Mouse (Mus musculus) heart, adult 2 months (tissue): Measurements from ENCODE around the gene Usp33. TPM values are rescaled to one million over a fixed set of nuclear protein-coding genes. Genes with fewer than 3 reads are reported as not detected.
A peak's percentile ranks its signal among the peaks of the same experiment; 100 is the strongest.

ENCODE experiments used
- DNase-seq, 2 experiments: peaks; one replicate each; pipeline ENCODE4 v3.0.0; 2021
- H3K27ac ChIP-seq: fragments of 200-600 bp; 2 replicates; pipeline ENCODE4 v1.8.1; 2022
- H3K27me3 ChIP-seq: fragments of 200-500 bp; 2 replicates; pipeline ENCODE4 v1.6.1; 2012; ENCODE audit warnings: mild to moderate bottlenecking, low read length, inconsistent platforms, mixed read lengths; ENCODE audit not compliant: control insufficient read depth, insufficient read depth
- H3K36me3 ChIP-seq: fragments of 200-500 bp; 2 replicates; pipeline ENCODE4 v1.6.1; 2012; ENCODE audit warnings: low read length, inconsistent platforms; ENCODE audit not compliant: control insufficient read depth, insufficient read depth
- H3K4me1 ChIP-seq: fragments of 200-500 bp; 2 replicates; pipeline ENCODE4 v1.6.1; 2011; ENCODE audit warnings: low read length; ENCODE audit not compliant: control insufficient read depth, insufficient read depth
- H3K4me3 ChIP-seq: fragments of 200-600 bp; 2 replicates; pipeline ENCODE4 v1.8.1; 2022
- H3K79me2 ChIP-seq: fragments of 200-500 bp; replicated peaks from 2 replicates; pipeline ENCODE4 v1.6.1; 2012; ENCODE audit warnings: mild to moderate bottlenecking, inconsistent platforms, low read length, moderate library complexity, mixed read lengths; ENCODE audit not compliant: control insufficient read depth, insufficient read depth
- H3K9ac ChIP-seq: fragments of 200-500 bp; 2 replicates; pipeline ENCODE4 v1.6.1; 2012; ENCODE audit warnings: low read depth, mild to moderate bottlenecking, control low read depth, inconsistent platforms, low read length, mixed read lengths
- CTCF ChIP-seq: fragments of 200-600 bp; IDR thresholded peaks from 2 replicates; pipeline ENCODE4 v1.8.1; 2022; ENCODE audit warnings: antibody characterized with exemption, mild to moderate bottlenecking, moderate library complexity
- EP300 ChIP-seq: fragments of 200-500 bp; IDR thresholded peaks from 2 replicates; pipeline ENCODE4 v1.6.1; 2011; ENCODE audit warnings: low read depth, low read length, control low read depth; ENCODE audit not compliant: insufficient read depth
- POLR2A ChIP-seq: fragments of 200-500 bp; IDR thresholded peaks from 2 replicates; pipeline ENCODE4 v1.6.1; 2011; ENCODE audit warnings: mild to moderate bottlenecking, low read depth, low read length, control low read depth; ENCODE audit not compliant: insufficient read depth
- WGBS: fragments of 180-500 bp; shearing (Covaris S2); methylation state at CpG from one replicate; pipeline ENCODE4 v1.1.7; 2018; 5-methylcytosine and 5-hydroxymethylcytosine counted together
- intact Hi-C: fragments of 180-260 bp; cut with DNase I; formaldehyde crosslinking; loops from one replicate; pipeline ENCODE4 v1.15.1; 2025
- polyA plus RNA-seq: library from polyadenylated mRNA; depleted of rRNA; stranded (reverse); fragments of >200 nt; gene quantifications from 2 replicates; pipeline ENCODE4 v1.2.3, GENCODE M21; 2012
- total RNA-seq, 2 experiments: library from RNA; stranded (reverse); gene quantifications; 2 replicates each; pipeline ENCODE4 v1.2.3; 2021

Gene Usp33
- total and polyA plus RNA-seq, 3 experiments: 9.0 to 24.3 (median 23.1) TPM

GRCm38 (mm10) chr3:152355361-152355760 is 9.1 kb downstream of the Usp33 start:
- WGBS: 44% methylated on average over 5 of the region's 5 CpGs
- no peak overlapping the region for H3K27ac ChIP-seq
- H3K79me2 ChIP-seq: peaks cover 10% of the 10 kb centered on the region
- H3K4me1 ChIP-seq: peaks cover 8% of the 10 kb centered on the region
- H3K36me3 ChIP-seq: no peaks in the 10 kb centered on the region
- peak in 1 of 2 experiments; percentile 15 for DNase-seq
- H3K4me3 ChIP-seq: no peak overlapping the region
- no peaks in the 10 kb centered on the region for H3K27me3 ChIP-seq
- intact Hi-C loops: no loop called here
- TF ChIP-seq CTCF (no peak), POLR2A (no peak), EP300 (no peak)
- no peak overlapping the region for H3K9ac ChIP-seq

DNA sequence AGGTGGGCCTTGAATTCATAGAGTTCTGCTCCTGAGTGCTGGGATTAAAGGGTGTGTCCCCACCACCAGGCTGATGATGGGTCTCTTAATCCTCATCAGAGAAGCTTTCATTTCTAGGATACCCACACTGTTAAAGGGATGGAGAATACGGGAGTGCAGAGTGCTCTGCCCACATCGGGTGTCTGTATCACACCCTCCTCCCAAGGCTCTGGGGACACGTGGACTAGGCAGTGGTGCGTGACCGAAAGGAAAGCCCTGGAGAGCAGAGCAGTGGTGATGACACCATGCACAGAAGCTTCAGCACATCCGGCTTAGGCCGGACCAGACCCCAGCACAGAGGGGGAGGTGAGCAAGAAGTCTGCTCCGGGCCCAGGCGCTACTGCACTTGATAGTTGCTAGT is 10.5 kb downstream of the Usp33 start:
- H3K9ac ChIP-seq: no peak overlapping the region
- H3K4me3 ChIP-seq: no peak overlapping the region
- intact Hi-C loops: no loop called here
- H3K36me3 ChIP-seq: no peaks in the 10 kb centered on the region
- peaks cover 3% of the 10 kb centered on the region; the same call in 1 of the 2 replicates for H3K4me1 ChIP-seq
- no peak for DNase-seq
- no peak overlapping the region for H3K27ac ChIP-seq
- WGBS: 76% methylated on average over 9 of the region's 9 CpGs
- TF ChIP-seq EP300 (no peak), POLR2A (no peak), CTCF (no peak)
- H3K27me3 ChIP-seq: no peaks in the 10 kb centered on the region
- peaks cover 5% of the 10 kb centered on the region for H3K79me2 ChIP-seq

- H3K79me2 ChIP-seq: peaks cover 1% of the 10 kb centered on the region
- intact Hi-C loops: no loop called here
- H3K4me3 ChIP-seq: no peak overlapping the region
- no peaks in the 10 kb centered on the region for H3K36me3 ChIP-seq
- H3K9ac ChIP-seq: no peak overlapping the region
- H3K27ac ChIP-seq: no peak overlapping the region
- H3K27me3 ChIP-seq: no peaks in the 10 kb centered on the region
- H3K4me1 ChIP-seq: 0 out of 2 replicates have a peak, but pooled peaks cover 1% of the 10 kb centered on the region
- WGBS: 86% methylated on average over 7 of the region's 7 CpGs
- no peak for DNase-seq
- TF ChIP-seq EP300: no peak
- TF ChIP-seq POLR2A: no peak
- no peak for TF ChIP-seq CTCF
Measured at GRCm38 (mm10) chr3:152359151-152359550, 12.9 kb downstream of the Usp33 start.

- Histone ChIP-seq H3K79me2 (peaks cover 3% of the 10 kb centered on the region; the same call in 1 of the 2 replicates), H3K9ac (no peak overlapping the region), H3K36me3 (no peaks in the 10 kb centered on the region), H3K4me1 (no peaks in the 10 kb centered on the region), H3K27me3 (no peaks in the 10 kb centered on the region), H3K4me3 (no peak overlapping the region), H3K27ac (no peak overlapping the region)
- intact Hi-C loops: no loop called here
- WGBS: 89% methylated on average over 2 of the region's 2 CpGs
- no peak for TF ChIP-seq EP300
- TF ChIP-seq CTCF: no peak
- TF ChIP-seq POLR2A: no peak
- no peak for DNase-seq
Measured at GRCm38 (mm10) chr3:152364181-152364580, 17.9 kb downstream of the Usp33 start.

DNA sequence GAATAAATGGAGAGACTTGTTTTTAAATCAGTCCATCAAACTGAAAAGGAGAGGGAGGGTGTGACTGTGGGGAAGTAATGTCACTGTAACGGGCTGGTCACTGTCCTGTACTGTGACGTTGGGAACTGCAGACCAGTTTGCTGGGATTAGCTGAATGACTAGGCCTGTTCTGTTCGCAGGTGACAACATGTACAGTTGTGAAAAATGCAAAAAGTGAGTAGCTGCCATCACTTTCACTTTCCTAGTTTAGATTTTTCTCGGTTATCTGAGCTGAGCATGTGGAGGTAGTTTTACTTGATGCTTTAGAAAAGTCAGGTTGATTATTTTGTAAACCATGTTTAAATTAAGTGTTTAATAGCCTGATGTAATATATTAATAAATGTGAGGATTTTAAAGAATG is 29.8 kb downstream of the Usp33 start:
- TF ChIP-seq POLR2A (no peak), EP300 (no peak), CTCF (no peak)
- H3K79me2 ChIP-seq: no peaks in the 10 kb centered on the region
- no peaks in the 10 kb centered on the region for H3K27me3 ChIP-seq
- no peak overlapping the region for H3K27ac ChIP-seq
- no peak overlapping the region for H3K4me3 ChIP-seq
- H3K4me1 ChIP-seq: no peaks in the 10 kb centered on the region
- DNase-seq: no peak
- WGBS: 86% methylated on average over 4 of the region's 4 CpGs
- no peak overlapping the region for H3K9ac ChIP-seq
- peaks cover 1% of the 10 kb centered on the region; the same call in 1 of the 2 replicates for H3K36me3 ChIP-seq
- intact Hi-C loops: no loop called here

GRCm38 (mm10) chr3:152384106-152384505 is 37.8 kb downstream of the Usp33 start:
- intact Hi-C loops: no loop called here
- 76% methylated on average over 11 of the region's 11 CpGs for WGBS
- Histone ChIP-seq H3K27ac (no peak overlapping the region), H3K4me1 (no peaks in the 10 kb centered on the region), H3K36me3 (0 out of 2 replicates have a peak, but pooled peaks cover 2% of the 10 kb centered on the region), H3K27me3 (no peaks in the 10 kb centered on the region), H3K9ac (no peak overlapping the region), H3K79me2 (peaks cover 1% of the 10 kb centered on the region; the same call in 1 of the 2 replicates), H3K4me3 (no peak overlapping the region)
- no peak for TF ChIP-seq CTCF
- DNase-seq: no peak
